In the genomic region with DNA sequence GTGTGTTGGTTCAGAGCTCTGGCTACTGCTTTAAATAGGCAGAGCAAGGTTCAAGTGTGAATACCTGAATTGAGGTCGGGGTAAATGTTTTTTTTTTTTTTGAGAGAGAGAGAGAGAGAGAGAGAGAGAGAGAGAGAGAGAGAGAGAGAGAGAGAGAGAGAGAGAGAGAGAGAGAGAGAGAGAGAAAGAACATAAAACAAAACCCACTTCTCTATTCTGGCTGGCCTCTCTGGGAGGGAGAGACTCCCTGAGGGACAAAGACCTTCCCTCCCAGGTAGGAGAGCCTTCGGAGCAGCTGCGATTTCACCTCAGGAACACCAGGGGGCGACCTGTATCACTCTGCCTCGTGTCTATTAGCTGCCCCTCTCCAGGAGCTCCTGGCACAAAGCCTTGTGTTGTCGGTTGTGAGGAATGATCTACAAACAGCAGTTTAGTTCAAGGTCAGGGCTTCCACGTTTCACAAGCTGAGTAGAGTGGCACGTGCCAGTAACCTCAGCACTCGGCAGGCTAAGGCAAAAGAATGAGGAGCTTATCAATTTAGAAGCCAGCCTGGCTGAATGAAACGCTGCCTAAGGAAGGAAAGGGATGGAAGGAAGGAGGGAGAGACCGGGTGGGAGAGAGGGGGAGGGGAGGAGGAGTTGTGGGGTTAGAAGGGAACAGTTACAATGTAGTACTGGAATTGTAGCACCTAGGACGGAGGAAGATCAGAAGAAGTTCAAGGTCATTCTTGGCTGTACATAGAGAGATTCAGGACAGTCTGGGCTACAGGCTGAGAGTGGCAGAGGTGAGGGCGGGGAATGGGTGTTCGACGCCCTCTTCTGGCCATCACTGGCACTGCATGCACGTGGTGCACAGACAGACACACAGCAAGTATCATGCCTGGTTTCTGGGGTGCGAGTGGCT, we compare ENCODE assay signal across 8 mouse cellular contexts. TPM values are rescaled to one million over a fixed set of nuclear protein-coding genes. Genes with fewer than 3 reads are reported as not detected.
A peak's percentile ranks its signal among the peaks of the same experiment; 100 is the strongest.
DNase-seq lines count a peak whose midpoint lies in the region; ATAC-seq and TF ChIP-seq lines count a peak whose summit lies in the region.

No protein-coding gene starts in this region.

- no peaks in the 10 kb centered on the region for H3K9me3 ChIP-seq in embryonic facial prominence, embryonic 14.5 days (ENCODE audit: control insufficient read depth, low read length)
- no peaks in the 10 kb centered on the region for H3K9me3 ChIP-seq in heart, embryonic 10.5 days
- H3K9me3 ChIP-seq in kidney, embryonic 14.5 days (ENCODE audit: control insufficient read depth, low read length) = no peaks in the 10 kb centered on the region

- peak overlapping the region; percentile 47 for H3K4me2 ChIP-seq in embryonic facial prominence, embryonic 14.5 days (ENCODE audit: low read depth, low read length)
- H3K4me2 ChIP-seq in kidney, embryonic 14.5 days (replicated peaks; ENCODE audit: low read depth, low read length) = peak overlapping the region; percentile 37

- no peak overlapping the region for H3K27ac ChIP-seq in bone marrow, adult 2 months (ENCODE audit: control insufficient read depth, insufficient read depth, low read depth, low read length, poor library complexity)
- H3K27ac ChIP-seq in embryonic facial prominence, embryonic 14.5 days (replicated peaks; ENCODE audit: low read depth, low read length) = no peak overlapping the region
- H3K27ac ChIP-seq in heart, embryonic 10.5 days = peak overlapping the region; percentile 85
- peak overlapping the region; percentile 17; the same call in 1 of the 2 replicates for H3K27ac ChIP-seq in kidney, embryonic 14.5 days (ENCODE audit: low read depth, low read length)

- no peak overlapping the region for H3ac ChIP-seq in C2C12 (ENCODE audit: control insufficient read depth, insufficient read length, low read depth)

- H3K36me3 ChIP-seq in C2C12 (ENCODE audit: control insufficient read depth, insufficient read depth) = no peaks in the 10 kb centered on the region
- H3K36me3 ChIP-seq in embryonic facial prominence, embryonic 14.5 days (ENCODE audit: control insufficient read depth, insufficient read depth, low read length) = no peaks in the 10 kb centered on the region
- no peaks in the 10 kb centered on the region for H3K36me3 ChIP-seq in heart, embryonic 10.5 days
- H3K36me3 ChIP-seq in kidney, embryonic 14.5 days (ENCODE audit: control insufficient read depth, insufficient read depth, low read length) = no peaks in the 10 kb centered on the region

- no peak for TF ChIP-seq POLR2A in bone marrow, adult 2 months (IDR thresholded peaks at IDR 0.05; ENCODE audit: borderline replicate concordance, control insufficient read depth, low read depth, low read length)

- peaks cover 1% of the 10 kb centered on the region; the same call in 1 of the 2 replicates for H3K4me1 ChIP-seq in bone marrow, adult 2 months (ENCODE audit: control insufficient read depth, insufficient read depth, low read length)
- no peaks in the 10 kb centered on the region for H3K4me1 ChIP-seq in embryonic facial prominence, embryonic 14.5 days (ENCODE audit: control insufficient read depth, insufficient read depth, low read length)
- peaks cover 21% of the 10 kb centered on the region for H3K4me1 ChIP-seq in heart, embryonic 10.5 days
- H3K4me1 ChIP-seq in kidney, embryonic 14.5 days (ENCODE audit: control insufficient read depth, insufficient read depth, low read length) = peaks cover 8% of the 10 kb centered on the region; the same call in 1 of the 2 replicates

- H3K79me2 ChIP-seq in C2C12 (ENCODE audit: control insufficient read depth, insufficient read depth) = no peaks in the 10 kb centered on the region

- DNase-seq in embryonic facial prominence, embryonic 14.5 days (ENCODE audit: low spot score) = peak; percentile 90
- DNase-seq in heart, embryonic 10.5 days (ENCODE audit: low spot score) = peak; percentile 94
- DNase-seq in liver = peak; percentile 76
- DNase-seq in spleen, postnatal 36 days (ENCODE audit: low spot score in 2 of 2) = peak; percentile 48 to 56

- H3K79me3 ChIP-seq in C2C12 (ENCODE audit: low read depth) = no peaks in the 10 kb centered on the region

- TF ChIP-seq CTCF in C2C12 (IDR thresholded peaks at IDR 0.05; ENCODE audit: control insufficient read depth, insufficient read depth, insufficient read length) = peak; percentile 81
- TF ChIP-seq CTCF in bone marrow, adult 2 months (IDR thresholded peaks at IDR 0.05; ENCODE audit: control insufficient read depth, insufficient read depth, low read length) = peak; percentile 84

- ATAC-seq in embryonic facial prominence, embryonic 14.5 days (ENCODE audit: low read depth) = peak; percentile 82
- ATAC-seq in kidney, embryonic 14.5 days (ENCODE audit: low FRiP score, low TSS enrichment) = peak; percentile 75
- peak; percentile 73 for ATAC-seq in monocyte, adult 5-6 weeks (replicated peaks; ENCODE audit: insufficient number of reproducible peaks, low FRiP score, low TSS enrichment, poor library complexity, severe bottlenecking)

- no peak overlapping the region for H3K4me3 ChIP-seq in C2C12 (ENCODE audit: insufficient read depth, poor library complexity, severe bottlenecking)
- H3K4me3 ChIP-seq in bone marrow, adult 2 months (replicated peaks; ENCODE audit: control insufficient read depth, low read depth, low read length) = no peak overlapping the region
- H3K4me3 ChIP-seq in embryonic facial prominence, embryonic 14.5 days (ENCODE audit: low read depth, low read length) = peak overlapping the region; percentile 11; the same call in 1 of the 2 replicates
- peak overlapping the region; percentile 42 for H3K4me3 ChIP-seq in heart, embryonic 10.5 days
- 0 out of 2 replicates have a peak overlapping the region, but pooled peaks have one; percentile 6 for H3K4me3 ChIP-seq in kidney, embryonic 14.5 days (ENCODE audit: low read length)

- WGBS in bone marrow, adult 2 months = 7% methylated on average over 17 of the region's 17 CpGs
- WGBS in embryonic facial prominence, embryonic 14.5 days = 11% methylated on average over 17 of the region's 17 CpGs
- WGBS in heart, embryonic 10.5 days = 10% methylated on average over 17 of the region's 17 CpGs
- 11% methylated on average over 17 of the region's 17 CpGs for WGBS in kidney, embryonic 14.5 days

- peak overlapping the region; percentile 12; the same call in 1 of the 2 replicates for H3K9ac ChIP-seq in embryonic facial prominence, embryonic 14.5 days (ENCODE audit: low read depth, low read length)
- H3K9ac ChIP-seq in kidney, embryonic 14.5 days (ENCODE audit: low read depth, low read length) = no peak overlapping the region

- no peaks in the 10 kb centered on the region for H3K27me3 ChIP-seq in C2C12 (ENCODE audit: control insufficient read depth, insufficient read depth, insufficient read length)
- no peaks in the 10 kb centered on the region for H3K27me3 ChIP-seq in embryonic facial prominence, embryonic 14.5 days (replicated peaks; ENCODE audit: control insufficient read depth, insufficient read depth, low read length)
- H3K27me3 ChIP-seq in heart, embryonic 10.5 days (ENCODE audit: insufficient read depth, poor library complexity, severe bottlenecking) = no peaks in the 10 kb centered on the region
- H3K27me3 ChIP-seq in kidney, embryonic 14.5 days (ENCODE audit: control insufficient read depth, insufficient read depth, low read length) = no peaks in the 10 kb centered on the region

RNA-seq across cellular contexts. Expression of gene Nrsn2, which starts 12.9 kb away (rescaled TPM):
- polyA plus RNA-seq in C2C12 (2012; fragmentation: generic; extraction: Trizol) = not detected
- polyA plus RNA-seq in bone marrow, adult 2 months (2011; ENCODE audit: insufficient read depth, insufficient read length, low replicate concordance, missing spikeins) = not detected in 2 replicates
- 2.5 and 2.7 TPM in 2 replicates for polyA plus RNA-seq in embryonic facial prominence, embryonic 14.5 days (2014; fragmentation: Nextera tagmentation; extraction: Ambion mirVana)
- 3.1 and 3.3 TPM in 2 replicates for polyA plus RNA-seq in heart, embryonic 10.5 days (2016; fragmentation: Nextera tagmentation; extraction: Ambion mirVana)
- polyA plus RNA-seq in kidney, embryonic 14.5 days (2014; fragmentation: Nextera tagmentation; extraction: Ambion mirVana) = 1.7 and 2.4 TPM in 2 replicates
- not detected in 3 replicates for total RNA-seq in monocyte, adult 5-6 weeks (2017)

RNA-seq across cellular contexts. Expression of gene Trib3, which starts 19.7 kb away (rescaled TPM):
- polyA plus RNA-seq in C2C12 (2012; fragmentation: generic; extraction: Trizol) = 27.6 TPM
- polyA plus RNA-seq in bone marrow, adult 2 months (2011; ENCODE audit: insufficient read depth, insufficient read length, low replicate concordance, missing spikeins) = 0.65 and 4.2 TPM in 2 replicates
- 3.0 and 3.3 TPM in 2 replicates for polyA plus RNA-seq in embryonic facial prominence, embryonic 14.5 days (2014; fragmentation: Nextera tagmentation; extraction: Ambion mirVana)
- 5.1 and 5.3 TPM in 2 replicates for polyA plus RNA-seq in heart, embryonic 10.5 days (2016; fragmentation: Nextera tagmentation; extraction: Ambion mirVana)
- 0.57 and 0.61 TPM in 2 replicates for polyA plus RNA-seq in kidney, embryonic 14.5 days (2014; fragmentation: Nextera tagmentation; extraction: Ambion mirVana)
- not detected in 3 replicates for total RNA-seq in monocyte, adult 5-6 weeks (2017)

RNA-seq across cellular contexts. Expression of gene Rbck1, which starts 31.0 kb away (rescaled TPM):
- polyA plus RNA-seq in C2C12 (2012; fragmentation: generic; extraction: Trizol) = 65.3 TPM
- 66.2 and 111 TPM in 2 replicates for polyA plus RNA-seq in bone marrow, adult 2 months (2011; ENCODE audit: insufficient read depth, insufficient read length, low replicate concordance, missing spikeins)
- polyA plus RNA-seq in embryonic facial prominence, embryonic 14.5 days (2014; fragmentation: Nextera tagmentation; extraction: Ambion mirVana) = 79.5 and 82.2 TPM in 2 replicates
- polyA plus RNA-seq in heart, embryonic 10.5 days (2016; fragmentation: Nextera tagmentation; extraction: Ambion mirVana) = 88.0 and 89.3 TPM in 2 replicates
- polyA plus RNA-seq in kidney, embryonic 14.5 days (2014; fragmentation: Nextera tagmentation; extraction: Ambion mirVana) = 59.1 and 87.1 TPM in 2 replicates
- total RNA-seq in monocyte, adult 5-6 weeks (2017) = 45.0 to 83.3 TPM (median 59.1 TPM) in 3 replicates

RNA-seq across cellular contexts. Expression of gene Sox12, which starts 34.4 kb away (rescaled TPM):
- polyA plus RNA-seq in C2C12 (2012; fragmentation: generic; extraction: Trizol) = 7.2 TPM
- polyA plus RNA-seq in bone marrow, adult 2 months (2011; ENCODE audit: insufficient read depth, insufficient read length, low replicate concordance, missing spikeins) = 4.8 and 6.3 TPM in 2 replicates
- 10.4 and 11.4 TPM in 2 replicates for polyA plus RNA-seq in embryonic facial prominence, embryonic 14.5 days (2014; fragmentation: Nextera tagmentation; extraction: Ambion mirVana)
- polyA plus RNA-seq in heart, embryonic 10.5 days (2016; fragmentation: Nextera tagmentation; extraction: Ambion mirVana) = 6.7 and 10.5 TPM in 2 replicates
- polyA plus RNA-seq in kidney, embryonic 14.5 days (2014; fragmentation: Nextera tagmentation; extraction: Ambion mirVana) = 22.3 and 25.3 TPM in 2 replicates
- 0.10 to 0.43 TPM in 2 of 3 replicates, not detected in the other for total RNA-seq in monocyte, adult 5-6 weeks (2017)

RNA-seq across cellular contexts. Expression of gene Zcchc3, which starts 51.3 kb away (rescaled TPM):
- not detected for polyA plus RNA-seq in C2C12 (2012; fragmentation: generic; extraction: Trizol)
- 5.6 and 6.2 TPM in 2 replicates for polyA plus RNA-seq in bone marrow, adult 2 months (2011; ENCODE audit: insufficient read depth, insufficient read length, low replicate concordance, missing spikeins)
- 29.5 and 36.4 TPM in 2 replicates for polyA plus RNA-seq in embryonic facial prominence, embryonic 14.5 days (2014; fragmentation: Nextera tagmentation; extraction: Ambion mirVana)
- polyA plus RNA-seq in heart, embryonic 10.5 days (2016; fragmentation: Nextera tagmentation; extraction: Ambion mirVana) = 50.6 and 71.3 TPM in 2 replicates
- polyA plus RNA-seq in kidney, embryonic 14.5 days (2014; fragmentation: Nextera tagmentation; extraction: Ambion mirVana) = 51.1 and 62.2 TPM in 2 replicates
- 0.10 to 0.75 TPM in 2 of 3 replicates, not detected in the other for total RNA-seq in monocyte, adult 5-6 weeks (2017)

Comparison
In these comparisons a context has a peak if more than half of its experiments do, and no peak if none do; other contexts are left out.
1. H3K4me3 ChIP-seq: peak in embryonic facial prominence, embryonic 14.5 days (single experiment), heart, embryonic 10.5 days (single experiment) and kidney, embryonic 14.5 days (single experiment); none in C2C12 (single experiment) and bone marrow, adult 2 months (single experiment).
2. H3K27ac ChIP-seq: peak in heart, embryonic 10.5 days (single experiment) and kidney, embryonic 14.5 days (single experiment); none in bone marrow, adult 2 months (single experiment) and embryonic facial prominence, embryonic 14.5 days (single experiment).
3. Peak in every context shown above with its lines, with median percentiles within 50 percentile points of each other: ATAC-seq and DNase-seq.